10 mouse cellular contexts compared by ENCODE assay signal in genomic region chr19:60463896-60464295, GRCm38 (mm10). TPM values are rescaled to one million over a fixed set of nuclear protein-coding genes. Genes with fewer than 3 reads are reported as not detected.
A peak's percentile ranks its signal among the peaks of the same experiment; 100 is the strongest.
DNase-seq lines count a peak whose midpoint lies in the region; ATAC-seq and TF ChIP-seq lines count a peak whose summit lies in the region.
"Had no signal": no experiment of that assay in that cellular context is flagged by ENCODE, and none has a peak within 500 bp of the region (broad histone marks: within the 10 kb centered on the region; RNA-seq: fewer than 3 reads in every experiment).

No protein-coding gene starts in this region.

- no peak overlapping the region for H3K4me3 ChIP-seq in midbrain, embryonic 11.5 days (ENCODE audit: low read depth, low read length)
- no peak overlapping the region for H3K4me3 ChIP-seq in midbrain, embryonic 10.5 days
- no peak overlapping the region for H3K4me3 ChIP-seq in lung, adult 2 months (replicated peaks; ENCODE audit: extremely low read depth, low read depth, low read length)

- no peak for TF ChIP-seq POLR2A in lung, adult 2 months (IDR thresholded peaks at IDR 0.05; ENCODE audit: borderline replicate concordance, extremely low read depth, low read depth, low read length)

- TF ChIP-seq CTCF in lung, adult 2 months (IDR thresholded peaks at IDR 0.05; ENCODE audit: insufficient read depth, low read length), result no peak

- no peak overlapping the region for H3K9ac ChIP-seq in midbrain, embryonic 11.5 days (ENCODE audit: low read length)
- H3K9ac ChIP-seq: liver, embryonic 14.5 days had no signal

- peaks cover 29% of the 10 kb centered on the region for H3K27me3 ChIP-seq in midbrain, embryonic 11.5 days (ENCODE audit: control insufficient read depth, insufficient read depth, low read length)
- H3K27me3 ChIP-seq in midbrain, embryonic 10.5 days (ENCODE audit: low read depth, poor library complexity, severe bottlenecking), result peaks cover 40% of the 10 kb centered on the region

- ATAC-seq in midbrain, embryonic 11.5 days (ENCODE audit: low FRiP score), result no peak

- no peak overlapping the region for H3K27ac ChIP-seq in midbrain, embryonic 11.5 days (ENCODE audit: low read depth, low read length)
- H3K27ac ChIP-seq in midbrain, embryonic 10.5 days (replicated peaks), result no peak overlapping the region
- H3K27ac ChIP-seq: liver, embryonic 14.5 days had no signal

- no peak overlapping the region for H3K4me2 ChIP-seq in midbrain, embryonic 11.5 days

- H3K36me3 ChIP-seq in midbrain, embryonic 11.5 days (ENCODE audit: control insufficient read depth, insufficient read depth, low read length), result no peaks in the 10 kb centered on the region
- no peaks in the 10 kb centered on the region for H3K36me3 ChIP-seq in midbrain, embryonic 10.5 days

- H3K4me1 ChIP-seq in midbrain, embryonic 11.5 days (ENCODE audit: control insufficient read depth, insufficient read depth, low read length), result peaks cover 13% of the 10 kb centered on the region
- peaks cover 29% of the 10 kb centered on the region for H3K4me1 ChIP-seq in midbrain, embryonic 10.5 days
- peaks cover 2% of the 10 kb centered on the region for H3K4me1 ChIP-seq in lung, adult 2 months (ENCODE audit: control insufficient read depth, insufficient read depth, low read length)

- WGBS in midbrain, embryonic 11.5 days, result 28% methylated on average over 3 of the region's 3 CpGs
- WGBS in midbrain, embryonic 10.5 days, result 42% methylated on average over 3 of the region's 3 CpGs
- 7% methylated on average over 3 of the region's 3 CpGs for WGBS in lung, adult 2 months

- H3K9me3 ChIP-seq in midbrain, embryonic 11.5 days (ENCODE audit: control insufficient read depth, low read length), result no peaks in the 10 kb centered on the region
- no peaks in the 10 kb centered on the region for H3K9me3 ChIP-seq in midbrain, embryonic 10.5 days (replicated peaks)

- DNase-seq in midbrain, embryonic 11.5 days (ENCODE audit: low spot score, missing footprints), result peak; percentile 85
- no peak for DNase-seq in midbrain, embryonic 10.5 days (ENCODE audit: low spot score)
- peak; percentile 55 for DNase-seq in cerebellum, adult 9-11 months
- peak; percentile 93 for DNase-seq in gonadal fat pad, adult 2 months (ENCODE audit: low read depth)
- DNase-seq in kidney, postnatal 14 days, result peak; percentile 46
- peak; percentile 27 for DNase-seq in lung, adult 2 months
- peak; percentile 66 for DNase-seq in skeletal muscle tissue, adult 2 months (ENCODE audit: low read depth, low spot score)
- DNase-seq in thymus, postnatal 25 days, result no peak

RNA-seq across cellular contexts. Expression of gene Prlhr, which starts 4.2 kb away (rescaled TPM):
- not detected in 2 replicates for polyA plus RNA-seq in midbrain, embryonic 11.5 days (2014; fragmentation: Nextera tagmentation; extraction: Ambion mirVana)
- polyA plus RNA-seq in midbrain, embryonic 10.5 days (2016; fragmentation: Nextera tagmentation; extraction: Ambion mirVana), result not detected in 2 replicates
- polyA plus RNA-seq in gonadal fat pad, adult 2 months (2012; rRNA removed), result 0.19 TPM in 1 of 2 replicates, not detected in the other
- not detected in 2 replicates for polyA plus RNA-seq in lung, adult 2 months (2012; rRNA removed)
- polyA plus RNA-seq: liver, embryonic 14.5 days; testis, adult 2 months had no signal

Comparison
In these comparisons a context has a peak if more than half of its experiments do, and no peak if none do; other contexts are left out.
1. DNase-seq: peak in midbrain, embryonic 11.5 days (single experiment), cerebellum, adult 9-11 months (single experiment), gonadal fat pad, adult 2 months (single experiment), kidney, postnatal 14 days (single experiment), lung, adult 2 months (single experiment) and skeletal muscle tissue, adult 2 months (single experiment); none in midbrain, embryonic 10.5 days (single experiment) and thymus, postnatal 25 days (single experiment).